Mouse (Mus musculus): Measurements from ENCODE around the gene Bst1.
A peak's percentile ranks its signal among the peaks of the same experiment; 100 is the strongest.

DNA sequence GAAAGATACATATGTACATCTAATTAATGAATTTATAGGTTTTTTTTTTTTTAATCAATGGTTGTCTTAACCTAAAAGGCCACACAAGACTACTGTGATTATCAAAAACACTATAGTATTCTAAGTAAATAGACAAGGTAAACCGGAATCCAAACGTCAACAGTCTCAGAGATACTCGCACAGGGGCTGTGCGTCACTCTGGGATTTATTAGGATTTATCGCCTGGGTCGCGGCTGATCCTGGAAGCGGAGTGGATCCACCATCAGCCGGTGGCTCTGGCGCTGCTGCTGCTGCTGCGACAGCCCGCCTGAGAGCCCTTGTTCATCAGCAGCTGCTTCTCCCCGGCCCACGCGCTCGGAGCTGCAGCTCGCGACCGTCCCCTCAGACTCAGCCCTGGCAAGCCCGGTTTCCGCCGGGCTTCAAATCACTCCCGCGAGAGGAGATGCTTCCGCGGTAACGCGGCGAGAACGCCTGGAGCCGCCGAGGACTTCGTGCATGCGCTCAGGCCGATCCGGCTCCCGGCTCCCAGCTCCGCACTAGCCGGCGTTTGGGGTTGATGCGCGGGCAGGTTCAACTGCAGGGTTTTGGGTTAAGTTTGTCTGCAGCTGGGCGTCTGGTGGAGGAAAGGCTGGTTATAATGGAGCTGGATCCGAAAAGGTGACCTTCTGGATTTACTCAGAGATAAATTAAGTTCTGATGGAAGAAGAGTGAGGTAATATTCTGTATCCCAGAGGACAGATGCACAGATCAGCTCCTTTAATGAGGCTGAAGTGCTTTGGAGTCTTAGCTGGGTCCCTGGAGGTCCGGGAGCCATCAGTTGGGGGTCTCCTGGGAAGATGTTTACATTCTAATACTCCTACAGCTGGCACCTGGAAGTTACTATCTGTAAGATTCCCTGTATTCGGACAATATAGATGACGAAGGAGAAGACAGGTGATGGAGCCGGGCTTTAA lies 10.7 kb upstream of the Bst1 start:
- TF ChIP-seq POLR2A (IDR thresholded peaks at IDR 0.05; ENCODE audit: low read depth, low read length): peak; percentile 85; the same call in 1 of the 2 replicates
- no peak for TF ChIP-seq CTCF (IDR thresholded peaks at IDR 0.05; ENCODE audit: borderline replicate concordance, insufficient read depth, low read length)
